8 mouse cellular contexts compared by ENCODE assay signal in the genomic region with DNA sequence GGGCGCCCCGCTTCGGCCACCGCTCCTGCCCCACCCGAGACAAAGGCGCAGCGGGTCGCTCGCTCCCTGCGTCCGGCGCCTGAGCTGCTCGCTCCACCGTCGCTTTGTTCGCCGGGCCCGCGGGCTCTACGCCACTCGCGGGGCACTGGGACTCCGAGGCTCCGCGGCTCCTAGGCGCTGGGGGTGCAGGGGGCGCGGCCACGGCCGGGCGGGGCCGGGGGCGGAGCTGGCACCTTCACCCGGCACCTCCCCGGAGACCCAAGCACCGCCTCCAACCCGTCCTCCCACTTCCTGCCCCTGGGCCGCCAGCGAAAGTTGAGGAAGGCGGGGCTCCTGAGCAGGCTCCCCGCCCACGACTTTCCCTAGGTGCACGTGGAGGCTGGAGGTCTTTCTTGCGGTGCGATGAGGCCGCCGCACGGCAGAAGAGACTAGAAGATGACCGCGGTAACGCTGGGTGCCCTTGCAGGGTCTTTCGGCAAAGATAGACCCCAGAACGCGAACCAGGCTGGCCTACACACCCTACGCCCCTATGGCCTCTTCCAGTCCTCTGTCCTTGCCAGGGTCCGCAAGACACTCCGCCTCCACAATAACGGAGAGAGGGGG. TPM values are rescaled to one million over a fixed set of nuclear protein-coding genes. Genes with fewer than 3 reads are reported as not detected.
DNase-seq lines count a peak whose midpoint lies in the region; ATAC-seq and TF ChIP-seq lines count a peak whose summit lies in the region.

A gene (minus strand): TSS at position 179 of the 603 bp plus-strand sequence.

- peak within 1 kb of the TSS; percentile 84 for H3K9ac ChIP-seq in heart, embryonic 14.5 days (ENCODE audit: low read length)
- peak within 1 kb of the TSS; percentile 61 for H3K9ac ChIP-seq in liver, embryonic 15.5 days
- peak within 1 kb of the TSS; percentile 96 for H3K9ac ChIP-seq in neural tube, embryonic 11.5 days (ENCODE audit: low read length)
- peak within 1 kb of the TSS; percentile 87 for H3K9ac ChIP-seq in stomach, embryonic 16.5 days (ENCODE audit: low read length)

- H3K36me3 ChIP-seq in E14TG2a.4 (ENCODE audit: insufficient read depth, low read length) = 0 out of 2 replicates have a peak, but pooled peaks cover 10% of the 10 kb centered on the region
- H3K36me3 ChIP-seq in forebrain, embryonic 10.5 days (replicated peaks) = peaks cover 16% of the 10 kb centered on the region
- no peaks in the 10 kb centered on the region for H3K36me3 ChIP-seq in heart, embryonic 14.5 days (ENCODE audit: control insufficient read depth, insufficient read depth, low read length)
- H3K36me3 ChIP-seq in liver, embryonic 15.5 days (replicated peaks) = no peaks in the 10 kb centered on the region
- H3K36me3 ChIP-seq in neural tube, embryonic 11.5 days (ENCODE audit: control insufficient read depth, insufficient read depth, low read length) = no peaks in the 10 kb centered on the region
- H3K36me3 ChIP-seq in stomach, embryonic 16.5 days (ENCODE audit: control insufficient read depth, insufficient read depth, low read length) = no peaks in the 10 kb centered on the region

- H3K4me2 ChIP-seq in heart, embryonic 14.5 days (ENCODE audit: low read length) = peak within 1 kb of the TSS; percentile 96
- H3K4me2 ChIP-seq in liver, embryonic 15.5 days = peak within 1 kb of the TSS; percentile 99
- peak within 1 kb of the TSS; percentile 97 for H3K4me2 ChIP-seq in neural tube, embryonic 11.5 days (ENCODE audit: low read depth)
- peak within 1 kb of the TSS; percentile 98 for H3K4me2 ChIP-seq in stomach, embryonic 16.5 days (ENCODE audit: low read depth, low read length)

- H3K9me3 ChIP-seq in E14TG2a.4 (ENCODE audit: low read length) = no peaks in the 10 kb centered on the region
- H3K9me3 ChIP-seq in forebrain, embryonic 10.5 days = no peaks in the 10 kb centered on the region
- no peaks in the 10 kb centered on the region for H3K9me3 ChIP-seq in heart, embryonic 14.5 days (ENCODE audit: control insufficient read depth, low read length)
- H3K9me3 ChIP-seq in liver, embryonic 15.5 days (replicated peaks) = no peaks in the 10 kb centered on the region
- H3K9me3 ChIP-seq in neural tube, embryonic 11.5 days (ENCODE audit: control insufficient read depth, low read length) = no peaks in the 10 kb centered on the region
- H3K9me3 ChIP-seq in stomach, embryonic 16.5 days (replicated peaks; ENCODE audit: control insufficient read depth, low read length) = no peaks in the 10 kb centered on the region

- ATAC-seq in heart, embryonic 14.5 days (ENCODE audit: insufficient number of reproducible peaks, insufficient read depth, low FRiP score, low read depth) = peak; percentile 94
- ATAC-seq in liver, embryonic 15.5 days (ENCODE audit: insufficient read depth) = peak; percentile 91
- peak; percentile 91 for ATAC-seq in neural tube, embryonic 11.5 days (ENCODE audit: insufficient read depth, low FRiP score, low TSS enrichment)
- ATAC-seq in stomach, embryonic 16.5 days (ENCODE audit: insufficient read depth, low FRiP score) = peak; percentile 96

- DNase-seq in c-Kit-positive CD71-negative TER-119-negative erythroid progenitor cells, embryonic 14.5 days (ENCODE audit: low read depth) = peak; percentile 90
- DNase-seq in forebrain, embryonic 10.5 days (ENCODE audit: extremely low spot score, low spot score) = peak; percentile 94
- peak; percentile 96 for DNase-seq in kidney, postnatal 14 days
- peak; percentile 96 for DNase-seq in neural tube, embryonic 11.5 days (ENCODE audit: low spot score)

- WGBS in forebrain, embryonic 10.5 days = under 1% methylated on average over 58 of the region's 58 CpGs
- 1% methylated on average over 56 of the region's 58 CpGs for WGBS in heart, embryonic 14.5 days
- WGBS in liver, embryonic 15.5 days (ENCODE audit: insufficient replicate concordance) = under 1% methylated on average over 58 of the region's 58 CpGs
- WGBS in neural tube, embryonic 11.5 days = under 1% methylated on average over 56 of the region's 58 CpGs
- WGBS in stomach, embryonic 16.5 days = under 1% methylated on average over 58 of the region's 58 CpGs

- H3K27ac ChIP-seq in forebrain, embryonic 10.5 days = peak within 1 kb of the TSS; percentile 98
- H3K27ac ChIP-seq in heart, embryonic 14.5 days (replicated peaks in 1 of 2; ENCODE audit: control insufficient read depth in 1 of 2, insufficient read depth in 1 of 2, low read depth in 2 of 2, low read length in 2 of 2) = peak within 1 kb of the TSS in 1 of 2 experiments; percentile 55; a peak in 1 of 4 replicates
- H3K27ac ChIP-seq in liver, embryonic 15.5 days (replicated peaks) = peak within 1 kb of the TSS; percentile 78
- peak within 1 kb of the TSS; percentile 91 for H3K27ac ChIP-seq in neural tube, embryonic 11.5 days (ENCODE audit: low read depth, low read length)
- H3K27ac ChIP-seq in stomach, embryonic 16.5 days (ENCODE audit: low read length) = peak within 1 kb of the TSS; percentile 56

- H3K4me3 ChIP-seq in E14TG2a.4 (replicated peaks; ENCODE audit: low read length) = peak within 1 kb of the TSS; percentile 97
- H3K4me3 ChIP-seq in forebrain, embryonic 10.5 days = peak within 1 kb of the TSS; percentile 76
- peak within 1 kb of the TSS; percentile 65 to 86 for H3K4me3 ChIP-seq in heart, embryonic 14.5 days (ENCODE audit: control insufficient read depth in 1 of 2, insufficient read depth in 1 of 2, low read depth in 1 of 2, low read length in 2 of 2)
- H3K4me3 ChIP-seq in liver, embryonic 15.5 days (replicated peaks) = peak within 1 kb of the TSS; percentile 74
- peak within 1 kb of the TSS; percentile 94 for H3K4me3 ChIP-seq in neural tube, embryonic 11.5 days (ENCODE audit: low read depth, low read length)
- H3K4me3 ChIP-seq in stomach, embryonic 16.5 days (replicated peaks; ENCODE audit: low read length) = peak within 1 kb of the TSS; percentile 68

- H3K4me1 ChIP-seq in E14TG2a.4 (replicated peaks; ENCODE audit: low read depth, low read length) = peaks cover 46% of the 10 kb centered on the region
- peaks cover 59% of the 10 kb centered on the region for H3K4me1 ChIP-seq in forebrain, embryonic 10.5 days
- peaks cover 6 to 8% of the 10 kb centered on the region in 2 experiments; a peak in 1 of 4 replicates for H3K4me1 ChIP-seq in heart, embryonic 14.5 days (ENCODE audit: control insufficient read depth in 2 of 2, insufficient read depth in 2 of 2, low read length in 2 of 2)
- H3K4me1 ChIP-seq in liver, embryonic 15.5 days (replicated peaks) = peaks cover 47% of the 10 kb centered on the region
- peaks cover 22% of the 10 kb centered on the region for H3K4me1 ChIP-seq in neural tube, embryonic 11.5 days (ENCODE audit: control insufficient read depth, insufficient read depth, low read length)
- H3K4me1 ChIP-seq in stomach, embryonic 16.5 days (ENCODE audit: control insufficient read depth, insufficient read depth, low read length) = peaks cover 27% of the 10 kb centered on the region

- peaks cover 29% of the 10 kb centered on the region for H3K27me3 ChIP-seq in E14TG2a.4 (ENCODE audit: insufficient read depth, low read length)
- H3K27me3 ChIP-seq in forebrain, embryonic 10.5 days (ENCODE audit: poor library complexity, severe bottlenecking) = peaks cover 4% of the 10 kb centered on the region; the same call in 1 of the 2 replicates
- H3K27me3 ChIP-seq in heart, embryonic 14.5 days (ENCODE audit: control insufficient read depth, insufficient read depth, low read length) = peaks cover 3% of the 10 kb centered on the region; the same call in 1 of the 2 replicates
- H3K27me3 ChIP-seq in liver, embryonic 15.5 days = peaks cover 52% of the 10 kb centered on the region
- H3K27me3 ChIP-seq in neural tube, embryonic 11.5 days (ENCODE audit: control insufficient read depth, insufficient read depth, low read length) = no peaks in the 10 kb centered on the region
- H3K27me3 ChIP-seq in stomach, embryonic 16.5 days (ENCODE audit: control insufficient read depth, insufficient read depth, low read length) = no peaks in the 10 kb centered on the region

- TF ChIP-seq CTCF in E14TG2a.4 (conservative IDR thresholded peaks at IDR 0.05; ENCODE audit: low read length) = no peak

RNA-seq across cellular contexts. Expression of the gene that starts here (rescaled TPM):
- polyA plus RNA-seq in forebrain, embryonic 10.5 days (2016; fragmentation: Nextera tagmentation; extraction: Ambion mirVana) = 11.5 and 11.8 TPM in 2 replicates
- polyA plus RNA-seq in heart, embryonic 14.5 days (2014; fragmentation: Nextera tagmentation; extraction: Ambion mirVana) = 3.6 and 4.1 TPM in 2 replicates
- polyA plus RNA-seq in liver, embryonic 15.5 days (2015; fragmentation: Nextera tagmentation; extraction: Ambion mirVana) = 4.7 and 5.8 TPM in 2 replicates
- polyA plus RNA-seq in neural tube, embryonic 11.5 days (2014; fragmentation: Nextera tagmentation; extraction: Ambion mirVana) = 15.0 and 17.3 TPM in 2 replicates
- polyA plus RNA-seq in stomach, embryonic 16.5 days (2015; fragmentation: Nextera tagmentation; extraction: Ambion mirVana) = 6.5 and 6.8 TPM in 2 replicates
